Mouse (Mus musculus): ENCODE data around the gene Mta2. TPM values are rescaled to one million over a fixed set of nuclear protein-coding genes. Genes with fewer than 3 reads are reported as not detected.

The Mta2 gene
- polyA plus RNA-seq, 1 experiment from 2014 or later = 173 TPM

GRCm38 (mm10) chr19:8999223-8999622 lies 57.5 kb downstream of the Mta2 start:
- H3K4me1 ChIP-seq = peaks cover 31% of the 10 kb centered on the region
- no peak overlapping the region for H3K9ac ChIP-seq
- H3K9me3 ChIP-seq = no peaks in the 10 kb centered on the region
- H3K4me2 ChIP-seq = no peak overlapping the region
- peaks cover 44% of the 10 kb centered on the region for H3K36me3 ChIP-seq
- H3K27ac ChIP-seq = no peak overlapping the region
- no peak for ATAC-seq (ENCODE audit: borderline replicate concordance, extremely low read depth, low FRiP score, low TSS enrichment)
- H3K4me3 ChIP-seq = no peak overlapping the region
- 72% methylated on average over 4 of the region's 4 CpGs for WGBS
- no peaks in the 10 kb centered on the region for H3K27me3 ChIP-seq

Other genes with a start within 250 kb of the Mta2 start
- 87.1 and 89.7 TPM in 2 replicates for gene Slc3a2, start 218.5 kb upstream of the Mta2 start, polyA plus RNA-seq (2015; fragmentation: Nextera tagmentation; extraction: Ambion mirVana)
- gene Wdr74, start 206.0 kb upstream of the Mta2 start, polyA plus RNA-seq (2015; fragmentation: Nextera tagmentation; extraction: Ambion mirVana) = 85.6 and 86.3 TPM in 2 replicates
- 2.0 and 2.1 TPM in 2 replicates for gene 1700092M07Rik, start 201.2 kb upstream of the Mta2 start, polyA plus RNA-seq (2015; fragmentation: Nextera tagmentation; extraction: Ambion mirVana)
- 142 and 153 TPM in 2 replicates for gene Stx5a, start 200.5 kb upstream of the Mta2 start, polyA plus RNA-seq (2015; fragmentation: Nextera tagmentation; extraction: Ambion mirVana)
- 184 and 198 TPM in 2 replicates for gene Nxf1, start 184.8 kb upstream of the Mta2 start, polyA plus RNA-seq (2015; fragmentation: Nextera tagmentation; extraction: Ambion mirVana)
- 181 and 197 TPM in 2 replicates for gene Tmem223, start 170.9 kb upstream of the Mta2 start, polyA plus RNA-seq (2015; fragmentation: Nextera tagmentation; extraction: Ambion mirVana)
- gene Tmem179b, start 167.4 kb upstream of the Mta2 start, polyA plus RNA-seq (2015; fragmentation: Nextera tagmentation; extraction: Ambion mirVana) = 77.2 and 81.3 TPM in 2 replicates
- gene Taf6l, start 155.5 kb upstream of the Mta2 start, polyA plus RNA-seq (2015; fragmentation: Nextera tagmentation; extraction: Ambion mirVana) = 30.5 and 31.5 TPM in 2 replicates
- 147 and 159 TPM in 2 replicates for gene Polr2g, start 143.3 kb upstream of the Mta2 start, polyA plus RNA-seq (2015; fragmentation: Nextera tagmentation; extraction: Ambion mirVana)
- 5.7 and 6.4 TPM in 2 replicates for gene Zbtb3, start 139.3 kb upstream of the Mta2 start, polyA plus RNA-seq (2015; fragmentation: Nextera tagmentation; extraction: Ambion mirVana)
- gene Ttc9c, start 122.5 kb upstream of the Mta2 start, polyA plus RNA-seq (2015; fragmentation: Nextera tagmentation; extraction: Ambion mirVana) = 54.8 and 57.2 TPM in 2 replicates
- gene Hnrnpul2, start 121.9 kb upstream of the Mta2 start, polyA plus RNA-seq (2015; fragmentation: Nextera tagmentation; extraction: Ambion mirVana) = 5.7 and 5.8 TPM in 2 replicates
- gene AC129217.1, start 112.1 kb upstream of the Mta2 start, polyA plus RNA-seq (2015; fragmentation: Nextera tagmentation; extraction: Ambion mirVana) = not detected in 2 replicates
- gene Bscl2, start 104.4 kb upstream of the Mta2 start, polyA plus RNA-seq (2015; fragmentation: Nextera tagmentation; extraction: Ambion mirVana) = 48.3 and 52.3 TPM in 2 replicates
- 1.6 and 2.5 TPM in 2 replicates for gene Gng3, start 102.7 kb upstream of the Mta2 start, polyA plus RNA-seq (2015; fragmentation: Nextera tagmentation; extraction: Ambion mirVana)
- gene Lrrn4cl, start 91.1 kb upstream of the Mta2 start, polyA plus RNA-seq (2015; fragmentation: Nextera tagmentation; extraction: Ambion mirVana) = 1.1 TPM in 2 replicates
- gene Ubxn1, start 70.4 kb upstream of the Mta2 start, polyA plus RNA-seq (2015; fragmentation: Nextera tagmentation; extraction: Ambion mirVana) = 153 and 158 TPM in 2 replicates
- gene Uqcc3, start 61.0 kb upstream of the Mta2 start, polyA plus RNA-seq (2015; fragmentation: Nextera tagmentation; extraction: Ambion mirVana) = 58.5 and 60.2 TPM in 2 replicates
- gene Lbhd1, start 58.1 kb upstream of the Mta2 start, polyA plus RNA-seq (2015; fragmentation: Nextera tagmentation; extraction: Ambion mirVana) = 70.5 and 72.7 TPM in 2 replicates
- gene Gm49403, start 57.9 kb upstream of the Mta2 start, polyA plus RNA-seq (2015; fragmentation: Nextera tagmentation; extraction: Ambion mirVana) = not detected in 2 replicates
- 81.5 and 93.7 TPM in 2 replicates for gene 1810009A15Rik, start 53.0 kb upstream of the Mta2 start, polyA plus RNA-seq (2015; fragmentation: Nextera tagmentation; extraction: Ambion mirVana)
- not detected in 2 replicates for gene Gm49416, start 52.9 kb upstream of the Mta2 start, polyA plus RNA-seq (2015; fragmentation: Nextera tagmentation; extraction: Ambion mirVana)
- gene Ints5, start 48.9 kb upstream of the Mta2 start, polyA plus RNA-seq (2015; fragmentation: Nextera tagmentation; extraction: Ambion mirVana) = 45.8 and 50.1 TPM in 2 replicates
- 122 and 123 TPM in 2 replicates for gene Ganab, start 43.8 kb upstream of the Mta2 start, polyA plus RNA-seq (2015; fragmentation: Nextera tagmentation; extraction: Ambion mirVana)
- gene B3gat3, start 21.5 kb upstream of the Mta2 start, polyA plus RNA-seq (2015; fragmentation: Nextera tagmentation; extraction: Ambion mirVana) = 43.1 and 46.1 TPM in 2 replicates
- gene Rom1, start 12.5 kb upstream of the Mta2 start, polyA plus RNA-seq (2015; fragmentation: Nextera tagmentation; extraction: Ambion mirVana) = 2.7 and 2.8 TPM in 2 replicates
- gene Eml3, start 12.3 kb upstream of the Mta2 start, polyA plus RNA-seq (2015; fragmentation: Nextera tagmentation; extraction: Ambion mirVana) = 30.8 and 35.6 TPM in 2 replicates
- gene Tut1, start 12.0 kb downstream of the Mta2 start, polyA plus RNA-seq (2015; fragmentation: Nextera tagmentation; extraction: Ambion mirVana) = 28.4 and 29.7 TPM in 2 replicates
- 420 and 427 TPM in 2 replicates for gene Eef1g, start 25.2 kb downstream of the Mta2 start, polyA plus RNA-seq (2015; fragmentation: Nextera tagmentation; extraction: Ambion mirVana)
- 24.7 and 25.6 TPM in 2 replicates for gene Ahnak, start 47.4 kb downstream of the Mta2 start, polyA plus RNA-seq (2015; fragmentation: Nextera tagmentation; extraction: Ambion mirVana)
- 5.1 and 8.7 TPM in 2 replicates for gene Scgb1a1, start 146.1 kb downstream of the Mta2 start, polyA plus RNA-seq (2015; fragmentation: Nextera tagmentation; extraction: Ambion mirVana)
- 14.1 and 18.1 TPM in 2 replicates for gene Asrgl1, start 193.8 kb downstream of the Mta2 start, polyA plus RNA-seq (2015; fragmentation: Nextera tagmentation; extraction: Ambion mirVana)

Data from lung, embryonic 15.5 days (tissue).